Mouse (Mus musculus) MEL (cell line): ENCODE results near the gene Dhrs7.
A peak's percentile ranks its signal among the peaks of the same experiment; 100 is the strongest.

Source experiments
- CHD2 ChIP-seq: IDR thresholded peaks from 2 replicates; pipeline ENCODE4 v1.6.1; 2011; ENCODE audit warnings: low read length, improper control_type of control experiment
- CTCF ChIP-seq, 3 experiments: IDR thresholded peaks in 2 of 3; conservative IDR thresholded peaks in 1 of 3; 2 replicates each; pipeline ENCODE4 v1.5.1; 2011 to 2012; ENCODE audit warnings: low read length in 3 of 3, low read depth in 2 of 3, mild to moderate bottlenecking in 2 of 3, improper control_type of control experiment in 1 of 3, inconsistent platforms in 1 of 3, mixed read lengths in 1 of 3, moderate library complexity in 1 of 3; ENCODE audit not compliant: control insufficient read depth in 1 of 3, insufficient read depth in 1 of 3, poor library complexity in 1 of 3, severe bottlenecking in 1 of 3
- JUND ChIP-seq: IDR thresholded peaks from 2 replicates; pipeline ENCODE4 v1.6.1; 2011; ENCODE audit warnings: low read depth, mild to moderate bottlenecking, improper control_type of control experiment, low read length
- MAZ ChIP-seq: IDR thresholded peaks from 2 replicates; pipeline ENCODE4 v1.6.1; 2012; ENCODE audit warnings: low read depth, mild to moderate bottlenecking, inconsistent platforms, low read length, improper control_type of control experiment
- MXI1 ChIP-seq: IDR thresholded peaks from 2 replicates; pipeline ENCODE4 v1.6.1; 2011; ENCODE audit warnings: mild to moderate bottlenecking, low read depth, low read length, improper control_type of control experiment
- NRF1 ChIP-seq: IDR thresholded peaks from 2 replicates; pipeline ENCODE4 v1.6.1; 2014; ENCODE audit warnings: low read depth, mild to moderate bottlenecking, inconsistent platforms, low read length, improper control_type of control experiment, moderate library complexity; ENCODE audit not compliant: poor library complexity, insufficient read depth, severe bottlenecking
- POLR2A ChIP-seq, 2 experiments: IDR thresholded peaks; 2 replicates each; pipeline ENCODE4 v1.6.1; 2011 to 2012; ENCODE audit warnings: low read length in 2 of 2, mild to moderate bottlenecking in 2 of 2, control low read depth in 1 of 2, improper control_type of control experiment in 1 of 2, low read depth in 1 of 2, moderate library complexity in 1 of 2; ENCODE audit not compliant: control insufficient read depth in 1 of 2, insufficient read depth in 1 of 2, poor library complexity in 1 of 2
- POLR2AphosphoS2 ChIP-seq: IDR thresholded peaks from 2 replicates; pipeline ENCODE4 v1.6.1; 2011; ENCODE audit warnings: low read length, improper control_type of control experiment
- SIN3A ChIP-seq: IDR thresholded peaks from 2 replicates; pipeline ENCODE4 v1.6.1; 2012; ENCODE audit warnings: low read length, improper control_type of control experiment, inconsistent platforms
- TCF12 ChIP-seq: IDR thresholded peaks from 2 replicates; pipeline ENCODE4 v1.6.1; 2014; ENCODE audit warnings: low read depth, mild to moderate bottlenecking, inconsistent platforms, low read length, improper control_type of control experiment, moderate library complexity
- ZC3H11A ChIP-seq: IDR thresholded peaks from 2 replicates; pipeline ENCODE4 v1.6.1; 2012; ENCODE audit warnings: low read depth, mild to moderate bottlenecking, inconsistent platforms, low read length, improper control_type of control experiment
- ZKSCAN1 ChIP-seq: IDR thresholded peaks from 2 replicates; pipeline ENCODE4 v1.6.1; 2012; ENCODE audit warnings: low read depth, mild to moderate bottlenecking, inconsistent platforms, low read length, improper control_type of control experiment, moderate library complexity

DNA sequence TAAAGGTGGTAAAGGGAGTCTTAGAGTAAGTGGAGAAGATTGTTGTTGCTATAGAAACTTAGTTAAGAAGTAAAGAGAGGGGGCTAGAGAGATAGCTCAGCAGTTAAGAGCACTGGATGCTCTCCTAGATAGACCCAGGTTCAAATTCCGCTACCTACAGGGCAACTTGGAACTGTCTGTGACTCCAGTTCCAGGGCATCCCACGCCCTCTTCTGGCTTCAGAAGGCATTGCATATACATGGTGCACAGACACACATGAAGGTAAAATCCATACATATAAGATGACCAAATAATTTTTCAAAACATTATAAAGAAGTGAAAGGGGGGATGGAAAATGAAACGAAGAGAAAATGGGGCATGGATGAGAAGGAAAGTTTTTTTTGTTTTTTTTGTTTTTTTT lies 14.9 kb upstream of the Dhrs7 start:
- TF ChIP-seq ZC3H11A (peak; percentile 7; the same call in 1 of the 2 replicates), CTCF (IDR thresholded peaks at IDR 0.05 in 2 of 3, conservative IDR thresholded peaks at IDR 0.05 in 1 of 3; ENCODE audit: control insufficient read depth in 1 of 3, insufficient read depth in 1 of 3, low read depth in 2 of 3, low read length in 3 of 3, poor library complexity in 1 of 3, severe bottlenecking in 1 of 3) (peak; percentile 29 to 40 (median 35); a peak in 4 of 6 replicates), TCF12 (no peak), SIN3A (no peak), POLR2A (IDR thresholded peaks at IDR 0.05; ENCODE audit: control insufficient read depth in 1 of 2, insufficient read depth in 1 of 2, low read depth in 1 of 2, low read length in 2 of 2, poor library complexity in 1 of 2) (no peak), CHD2 (no peak), NRF1 (no peak), MAZ (no peak), JUND (no peak), POLR2AphosphoS2 (no peak), MXI1 (no peak), ZKSCAN1 (no peak)
